Mouse (Mus musculus) WW6 (cell line): ENCODE results near the gene Shisal2a.

Experiments used
- DNase-seq: peaks from one replicate; pipeline ENCODE4 v3.0.0-alpha.2; 2013; ENCODE audit warnings: low read depth, low spot score

Shisal2a gene

DNA sequence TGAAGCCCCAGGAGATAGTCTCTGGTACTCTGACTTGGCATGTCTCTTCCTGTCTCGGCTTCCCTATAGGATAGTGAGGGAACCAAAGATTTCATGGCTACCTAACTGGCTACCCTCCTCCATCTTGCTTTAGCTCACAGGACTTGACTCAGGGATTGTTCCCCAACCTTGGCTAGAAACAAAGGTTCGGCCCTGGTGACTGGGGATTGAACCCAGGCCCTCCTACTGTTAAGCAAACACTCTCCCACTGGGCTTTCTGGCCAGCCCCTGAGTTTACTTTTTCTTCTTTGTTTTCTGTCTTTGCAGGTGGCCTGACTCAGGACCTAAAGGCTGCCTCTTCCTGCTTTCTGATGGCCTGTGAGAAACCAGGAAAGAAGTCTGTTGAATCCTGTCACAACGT, 45.3 kb downstream of the Shisal2a start:
- DNase-seq, result no peak

DNA sequence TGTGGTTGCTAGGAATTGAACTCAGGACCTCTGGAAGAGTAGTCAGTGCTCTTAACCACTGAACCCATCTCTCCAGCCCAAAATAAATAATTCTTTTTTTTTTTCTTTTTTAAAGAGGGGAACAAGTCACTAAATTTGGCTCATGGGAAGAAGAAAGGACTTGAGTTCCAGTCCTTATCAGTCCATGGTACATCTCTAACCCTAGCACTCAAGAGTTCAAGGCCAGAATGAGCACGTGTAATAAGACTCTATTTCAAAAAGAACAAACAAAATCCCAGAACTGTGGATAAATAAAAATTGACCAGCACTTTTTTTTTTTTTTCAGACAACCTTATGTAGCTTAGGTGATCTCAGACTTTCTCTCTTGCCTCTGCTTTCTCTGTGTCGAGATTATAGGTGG, 46.4 kb downstream of the Shisal2a start:
- no peak for DNase-seq

DNA sequence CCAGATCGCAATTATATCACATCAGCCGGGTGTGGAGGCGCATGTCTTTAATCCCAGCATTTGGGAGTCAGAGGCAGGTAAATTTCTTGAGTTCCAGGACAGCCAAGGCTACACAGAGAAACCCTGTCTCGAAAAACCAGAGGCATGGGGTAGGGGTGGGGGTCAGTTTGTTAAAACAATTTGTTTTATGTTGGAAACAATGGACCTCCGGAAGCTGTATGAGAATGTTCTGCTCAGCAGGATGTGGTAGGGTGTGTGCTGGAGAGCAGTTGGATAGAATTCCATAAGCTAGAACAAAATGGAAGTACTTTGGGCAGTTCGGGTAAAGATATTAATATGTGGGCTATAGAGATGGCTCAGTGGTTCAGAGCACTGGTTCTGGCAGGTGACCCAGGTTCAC, 47.7 kb downstream of the Shisal2a start:
- no peak for DNase-seq

DNA sequence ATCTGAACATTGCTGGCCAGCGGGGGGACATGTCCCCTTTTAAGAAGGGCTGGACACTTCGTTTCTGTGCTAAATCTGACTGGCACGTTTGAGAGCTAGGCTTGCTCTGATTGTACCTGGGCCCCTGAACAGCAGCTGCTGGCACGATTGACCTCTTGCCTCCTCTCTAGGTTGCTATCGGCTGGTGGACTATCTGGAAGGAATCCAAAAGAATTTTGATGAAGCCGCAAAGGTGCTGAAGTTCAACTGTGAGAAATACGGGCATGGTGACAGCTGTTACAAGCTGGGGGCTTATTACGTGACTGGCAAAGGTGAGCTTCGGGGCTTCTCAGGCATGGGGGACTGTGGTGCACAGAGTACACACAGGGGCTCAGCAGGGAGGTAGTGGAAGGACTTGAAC, 51.1 kb downstream of the Shisal2a start:
- DNase-seq, result no peak

DNA sequence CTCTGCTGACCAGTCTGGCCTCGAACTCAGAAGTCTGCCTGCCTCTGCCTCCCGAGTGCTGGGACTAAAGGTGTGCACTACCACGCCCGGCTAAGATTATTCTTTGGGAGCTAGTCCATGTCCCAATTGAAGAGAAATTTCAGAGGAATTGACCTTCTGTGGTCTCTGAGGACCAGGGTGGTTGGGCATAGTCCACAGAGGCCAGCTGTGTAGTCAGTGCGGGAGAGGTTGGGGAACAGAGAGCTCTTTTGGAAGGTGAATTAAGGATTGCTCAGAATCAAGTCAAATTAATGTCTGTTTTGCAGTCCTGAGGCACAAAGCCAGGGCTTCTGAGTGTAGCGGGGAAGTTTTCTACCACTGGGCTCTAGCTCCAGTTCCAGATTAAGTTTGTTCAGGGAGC, 53.3 kb downstream of the Shisal2a start:
- no peak for DNase-seq

DNA sequence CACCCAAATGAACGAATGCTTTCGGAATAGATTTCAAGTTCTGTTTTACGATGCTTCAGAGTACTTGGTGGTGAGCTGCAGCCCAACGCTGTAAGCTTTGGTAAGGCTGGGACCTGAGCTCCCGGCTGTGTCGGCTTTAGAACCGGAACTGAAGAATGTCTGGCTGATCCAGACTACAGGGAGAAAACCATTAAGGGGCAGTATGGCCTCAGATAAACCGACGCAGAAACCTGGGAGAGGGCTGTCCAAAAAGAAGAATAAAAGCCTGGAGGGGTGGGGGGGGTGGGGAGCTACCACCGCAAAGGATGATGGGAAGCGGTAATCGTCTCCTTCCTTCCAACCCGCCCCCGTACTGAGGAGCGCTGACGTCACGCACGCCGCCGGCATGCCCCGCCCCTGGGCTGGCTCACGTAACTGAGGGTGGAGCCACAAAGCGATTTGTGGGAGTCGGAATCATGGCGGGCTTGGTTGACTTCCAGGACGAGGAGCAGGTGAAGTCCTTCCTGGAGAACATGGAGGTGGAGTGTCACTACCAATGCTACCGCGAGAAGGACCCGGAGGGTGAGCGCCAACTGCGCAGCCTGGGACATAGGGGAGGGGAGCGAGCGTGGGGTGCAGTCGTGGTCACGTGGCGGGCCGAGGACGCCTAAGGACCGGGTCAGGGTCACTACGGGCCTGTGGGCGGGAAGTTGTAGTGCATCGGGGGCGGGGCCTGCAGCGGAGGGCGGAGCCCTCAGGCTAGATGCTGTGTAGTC, 55.2 kb downstream of the Shisal2a start, which contains the start of gene Coa7:
Gene Coa7 (plus strand): TSS at position 411 of the 755 bp plus-strand sequence.
- DNase-seq, result peak; percentile 91

DNA sequence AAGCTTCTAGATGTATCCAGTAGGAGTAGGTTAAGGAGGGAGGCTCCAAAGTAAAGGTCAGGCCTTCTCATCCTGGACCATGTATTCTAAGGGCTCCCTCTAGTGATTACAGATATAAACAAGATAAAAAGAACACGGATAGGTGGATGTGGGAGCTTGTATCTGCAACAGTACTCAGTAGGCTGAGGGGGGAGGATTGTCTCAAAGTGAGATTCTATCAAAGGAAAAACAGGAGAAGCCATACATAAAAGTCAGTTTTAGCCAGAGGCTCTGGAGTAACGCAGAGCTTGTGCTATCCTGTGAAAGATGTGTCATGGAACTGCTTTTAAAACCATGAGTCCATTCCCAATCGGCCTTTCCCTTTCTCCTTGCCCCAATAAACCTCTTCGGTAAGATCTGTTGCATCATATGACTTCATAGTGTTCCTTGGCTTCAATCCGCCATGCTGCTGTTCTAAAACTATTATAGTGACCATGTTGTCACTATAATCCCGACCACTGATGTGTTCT, 56.0 kb downstream of the Shisal2a start:
- no peak for DNase-seq

DNA sequence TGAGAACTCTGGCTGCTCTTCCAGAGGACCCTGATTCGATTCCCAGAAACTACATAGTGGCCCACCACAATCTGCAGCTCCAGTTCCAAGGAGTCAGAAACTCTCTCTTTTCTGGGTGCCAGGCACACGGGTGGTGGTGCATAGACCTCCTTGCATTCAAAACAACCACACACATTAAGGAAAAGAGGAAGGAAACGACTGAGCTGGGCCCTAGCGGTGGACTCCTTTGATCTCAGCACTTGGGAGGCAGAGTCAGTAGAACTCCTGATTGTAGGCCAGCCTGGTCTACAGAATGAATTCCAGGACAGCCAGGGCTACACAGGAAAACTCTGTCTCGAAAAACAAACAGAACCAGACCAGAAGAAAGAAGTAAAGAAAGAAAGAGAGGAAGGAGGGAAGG, 59.6 kb downstream of the Shisal2a start:
- DNase-seq, result no peak

DNA sequence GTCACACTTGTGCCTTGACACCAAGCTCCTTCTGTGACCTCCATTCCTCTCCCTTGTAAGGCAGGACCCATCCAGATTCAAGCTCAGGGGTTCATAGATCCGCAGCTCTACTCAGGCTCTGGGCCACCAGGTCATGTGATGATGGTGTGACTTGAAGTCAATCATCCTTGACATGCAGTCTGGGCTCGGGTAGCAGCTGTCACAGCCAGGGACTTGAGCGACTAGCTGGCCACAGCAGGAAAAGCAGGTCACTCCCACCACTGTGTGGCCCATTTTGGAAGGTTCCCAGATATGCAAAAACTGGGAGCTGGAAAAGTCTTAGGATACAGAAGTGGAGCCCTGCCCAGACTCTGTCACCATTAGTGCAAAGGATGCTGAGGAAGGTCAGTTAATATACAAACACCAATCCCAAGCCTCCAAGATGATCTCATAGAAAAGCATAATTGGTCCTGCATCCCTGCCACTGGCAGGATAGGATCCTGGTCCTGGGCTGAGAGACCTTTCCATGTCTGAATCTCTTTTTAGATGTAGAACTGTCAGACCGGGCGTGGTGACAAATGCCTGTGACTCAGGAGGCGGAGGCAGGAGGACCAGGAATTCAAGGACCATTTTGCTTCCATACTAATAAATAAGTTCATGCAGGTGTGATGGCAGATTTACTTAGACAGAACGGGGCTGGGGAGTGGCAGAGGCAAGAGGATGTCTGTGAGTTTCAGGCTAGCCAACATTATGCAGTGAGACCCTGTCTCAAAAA, 62.3 kb downstream of the Shisal2a start:
- DNase-seq, result no peak

DNA sequence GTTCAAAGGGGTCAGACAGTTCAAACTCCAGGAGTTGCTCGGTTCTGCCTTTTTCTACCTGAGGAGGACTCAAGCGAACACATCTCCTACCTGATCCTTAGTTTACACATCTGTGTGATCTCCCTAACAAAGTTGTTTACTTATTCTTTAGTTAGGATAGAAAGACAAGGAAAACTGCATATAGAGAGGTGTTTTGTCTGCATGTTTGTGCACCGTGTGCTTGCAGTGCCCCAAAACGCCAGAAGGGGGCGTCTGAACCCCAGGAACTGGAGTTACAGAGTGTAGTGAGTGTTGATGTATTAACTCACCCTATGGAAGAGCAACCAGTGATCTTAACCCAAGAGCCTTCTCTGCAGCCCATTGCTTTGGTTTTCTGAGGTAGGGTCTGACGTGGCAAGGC, 63.4 kb downstream of the Shisal2a start:
- DNase-seq, result no peak

DNA sequence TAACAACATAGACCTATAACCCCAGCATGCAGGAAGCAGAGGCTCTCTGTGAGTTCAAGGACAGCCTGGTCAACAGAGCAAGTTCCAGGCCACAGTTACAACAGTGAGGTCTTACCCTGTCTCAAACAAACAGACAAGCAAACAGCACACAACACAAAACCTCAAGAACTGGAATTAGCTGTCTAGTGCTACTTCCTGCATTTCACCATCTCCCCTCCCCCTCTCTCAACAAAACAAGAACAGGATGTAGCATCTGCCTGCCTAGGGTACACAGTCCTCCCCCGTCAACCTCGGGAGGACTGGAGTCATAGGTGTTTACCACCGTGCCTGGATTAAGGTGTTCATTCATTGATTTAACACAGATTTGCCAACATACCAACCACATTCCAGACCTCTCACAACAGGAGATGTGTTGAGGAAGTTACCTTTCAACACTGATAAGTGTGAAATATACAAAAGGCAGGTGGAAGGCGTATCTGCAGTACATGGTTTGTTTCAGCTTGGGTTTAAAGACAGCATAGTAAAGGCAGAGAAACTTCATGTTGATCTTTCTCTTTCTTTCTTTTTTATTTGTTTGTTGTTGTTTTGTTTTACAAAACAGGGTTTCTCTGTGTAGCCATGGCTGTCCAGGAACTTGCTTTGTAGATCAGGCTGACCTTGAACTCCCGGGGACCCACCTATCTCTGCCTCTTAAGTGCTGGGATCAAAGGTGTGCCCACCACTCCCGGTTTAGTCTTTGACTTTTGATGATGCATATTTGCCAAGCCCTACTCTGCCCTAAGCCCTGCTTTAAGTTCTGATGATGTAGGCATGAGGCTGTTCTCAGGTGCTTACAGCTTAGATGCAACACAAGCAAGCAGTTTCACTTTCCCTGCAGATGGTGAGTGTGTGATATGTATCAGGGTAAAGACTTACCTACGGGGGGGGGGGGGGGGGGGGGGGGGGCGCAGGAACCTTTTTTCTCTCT, 64.2 kb downstream of the Shisal2a start:
- DNase-seq, result no peak
